Mouse (Mus musculus) limb, embryonic 15.5 days (tissue): ENCODE data around the gene Ppfibp1. TPM values are rescaled to one million over a fixed set of nuclear protein-coding genes. Genes with fewer than 3 reads are reported as not detected.
"Not testable (repeated sequence)": the region's sequence is repeated elsewhere in the genome, so short reads cannot be mapped to it uniquely, and the experiment has no call there.

Experiments
- ATAC-seq: fragments of 200-750 bp; cut with Nextera tagmentation; 2 replicates; pipeline ENCODE4 v1.8.0; 2017; ENCODE audit warnings: low read depth, moderate TSS enrichment; ENCODE audit not compliant: insufficient number of reproducible peaks, low FRiP score, low TSS enrichment
- H3K27ac ChIP-seq: fragments of 300-500 bp; sonication (generic); 2 replicates; pipeline ENCODE4 v1.5.1; 2015; ENCODE audit warnings: moderate library complexity, mild to moderate bottlenecking, inconsistent platforms
- H3K27me3 ChIP-seq: fragments of 300-500 bp; sonication (generic); 2 replicates; pipeline ENCODE4 v1.6.1; 2015; ENCODE audit warnings: inconsistent platforms
- H3K36me3 ChIP-seq: fragments of 300-500 bp; sonication (generic); 2 replicates; pipeline ENCODE4 v1.6.1; 2015; ENCODE audit warnings: inconsistent platforms
- H3K4me1 ChIP-seq: fragments of 300-500 bp; sonication (generic); 2 replicates; pipeline ENCODE4 v1.6.1; 2015; ENCODE audit warnings: inconsistent platforms
- H3K4me2 ChIP-seq: fragments of 300-500 bp; sonication (generic); 2 replicates; pipeline ENCODE4 v1.6.1; 2015; ENCODE audit warnings: mild to moderate bottlenecking, inconsistent platforms
- H3K4me3 ChIP-seq: fragments of 300-500 bp; sonication (generic); 2 replicates; pipeline ENCODE4 v1.5.1; 2015; ENCODE audit warnings: mild to moderate bottlenecking, inconsistent platforms
- H3K9ac ChIP-seq: fragments of 300-500 bp; sonication (generic); 2 replicates; pipeline ENCODE4 v1.6.1; 2015; ENCODE audit warnings: inconsistent platforms
- H3K9me3 ChIP-seq: fragments of 300-500 bp; sonication (generic); 2 replicates; pipeline ENCODE4 v1.6.1; 2016; ENCODE audit warnings: inconsistent platforms
- WGBS: fragments of 180-500 bp; shearing (Covaris S2); methylation state at CpG from one replicate; pipeline ENCODE4 v1.1.7; 2015; 5-methylcytosine and 5-hydroxymethylcytosine counted together
- polyA plus RNA-seq: library from polyadenylated mRNA; unstranded; fragments of >200 nt; fragmentation: Nextera tagmentation; extraction: Ambion mirVana; gene quantifications from 2 replicates; pipeline ENCODE4 v1.2.1, GENCODE M21; 2015

Ppfibp1 gene
- polyA plus RNA-seq, 1 experiment from 2014 or later = 63.5 TPM

- no peak overlapping the region for H3K27ac ChIP-seq
- no peak overlapping the region for H3K9ac ChIP-seq
- H3K27me3 ChIP-seq = no peaks in the 10 kb centered on the region
- no peak overlapping the region for H3K4me2 ChIP-seq
- no peaks in the 10 kb centered on the region for H3K4me1 ChIP-seq
- H3K4me3 ChIP-seq = no peak overlapping the region
- WGBS = 93% methylated on average over 2 of the region's 2 CpGs
- ATAC-seq = no peak
- H3K9me3 ChIP-seq = no peaks in the 10 kb centered on the region
- no peaks in the 10 kb centered on the region for H3K36me3 ChIP-seq
Observed at GRCm38 (mm10) chr6:146863154-146863553, 25.1 kb upstream of the Ppfibp1 start.

DNA sequence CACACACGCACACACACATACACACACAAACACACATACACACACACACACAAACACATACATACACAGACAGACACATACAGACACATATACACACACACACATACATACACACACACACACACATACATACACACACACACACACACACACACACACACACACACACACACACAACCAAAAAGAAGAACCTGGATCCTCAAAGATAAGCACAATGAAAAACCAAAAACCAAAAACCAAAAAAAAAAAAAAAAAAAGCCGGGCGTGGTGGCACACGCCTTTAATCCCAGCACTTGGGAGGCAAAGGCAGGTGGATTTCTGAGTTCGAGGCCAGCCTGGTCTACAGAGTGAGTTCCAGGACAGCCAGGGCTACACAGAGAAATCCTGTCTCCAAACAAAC is 23.9 kb upstream of the Ppfibp1 start:
- H3K4me1 ChIP-seq, H3K4me2 ChIP-seq, H3K9me3 ChIP-seq, H3K27ac ChIP-seq, H3K27me3 ChIP-seq, ATAC-seq, H3K36me3 ChIP-seq, H3K4me3 ChIP-seq, H3K9ac ChIP-seq: not testable (repeated sequence)
- WGBS = 81% methylated on average over 2 of the region's 5 CpGs

DNA sequence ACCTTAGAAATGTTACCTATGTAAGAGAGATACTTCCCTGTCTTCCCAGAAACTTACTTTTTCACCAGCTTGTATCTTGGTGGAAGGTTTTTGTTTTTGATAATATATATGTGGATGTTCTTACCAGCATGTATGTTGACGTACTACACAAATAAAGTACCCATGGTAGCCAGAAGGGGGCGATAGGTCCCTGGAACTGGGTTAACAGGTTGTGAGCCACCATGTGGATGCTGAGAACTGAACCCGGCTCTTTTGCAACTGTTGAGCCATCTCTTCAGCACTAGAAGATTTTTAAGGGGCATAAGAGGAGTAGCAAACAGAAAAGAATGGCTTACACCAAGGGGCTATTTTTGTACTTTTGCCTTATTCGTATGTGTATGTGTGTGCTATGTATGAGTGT is 22.6 kb upstream of the Ppfibp1 start:
- Histone ChIP-seq H3K9me3 (no peaks in the 10 kb centered on the region), H3K4me1 (no peaks in the 10 kb centered on the region), H3K4me2 (no peak overlapping the region), H3K9ac (no peak overlapping the region), H3K4me3 (no peak overlapping the region), H3K36me3 (no peaks in the 10 kb centered on the region), H3K27me3 (no peaks in the 10 kb centered on the region), H3K27ac (no peak overlapping the region)
- no peak for ATAC-seq
- WGBS = 85% methylated on average over 4 of the region's 4 CpGs

- H3K4me3 ChIP-seq = no peak overlapping the region
- H3K4me2 ChIP-seq = no peak overlapping the region
- no peak overlapping the region for H3K9ac ChIP-seq
- H3K27ac ChIP-seq = no peak overlapping the region
- no peaks in the 10 kb centered on the region for H3K9me3 ChIP-seq
- no peak for ATAC-seq
- no peaks in the 10 kb centered on the region for H3K36me3 ChIP-seq
- H3K27me3 ChIP-seq = no peaks in the 10 kb centered on the region
- 91% methylated on average over 4 of the region's 4 CpGs for WGBS
- no peaks in the 10 kb centered on the region for H3K4me1 ChIP-seq
Observed at GRCm38 (mm10) chr6:146871975-146872374, 16.3 kb upstream of the Ppfibp1 start.

GRCm38 (mm10) chr6:146874415-146874814 is 13.9 kb upstream of the Ppfibp1 start:
- H3K4me3 ChIP-seq = no peak overlapping the region
- H3K4me1 ChIP-seq = 0 out of 2 replicates have a peak, but pooled peaks cover 5% of the 10 kb centered on the region
- H3K9ac ChIP-seq = no peak overlapping the region
- no peak overlapping the region for H3K4me2 ChIP-seq
- 72% methylated on average over 6 of the region's 6 CpGs for WGBS
- no peaks in the 10 kb centered on the region for H3K27me3 ChIP-seq
- no peak for ATAC-seq
- H3K27ac ChIP-seq = no peak overlapping the region
- H3K9me3 ChIP-seq = no peaks in the 10 kb centered on the region
- no peaks in the 10 kb centered on the region for H3K36me3 ChIP-seq

- no peak overlapping the region for H3K4me2 ChIP-seq
- H3K27me3 ChIP-seq = no peaks in the 10 kb centered on the region
- H3K9ac ChIP-seq = no peak overlapping the region
- 84% methylated on average over 2 of the region's 2 CpGs for WGBS
- no peak overlapping the region for H3K27ac ChIP-seq
- ATAC-seq = no peak
- no peak overlapping the region for H3K4me3 ChIP-seq
- H3K9me3 ChIP-seq = no peaks in the 10 kb centered on the region
- H3K36me3 ChIP-seq = no peaks in the 10 kb centered on the region
- H3K4me1 ChIP-seq = 0 out of 2 replicates have a peak, but pooled peaks cover 5% of the 10 kb centered on the region
Observed at GRCm38 (mm10) chr6:146876820-146877219, 11.5 kb upstream of the Ppfibp1 start.

DNA sequence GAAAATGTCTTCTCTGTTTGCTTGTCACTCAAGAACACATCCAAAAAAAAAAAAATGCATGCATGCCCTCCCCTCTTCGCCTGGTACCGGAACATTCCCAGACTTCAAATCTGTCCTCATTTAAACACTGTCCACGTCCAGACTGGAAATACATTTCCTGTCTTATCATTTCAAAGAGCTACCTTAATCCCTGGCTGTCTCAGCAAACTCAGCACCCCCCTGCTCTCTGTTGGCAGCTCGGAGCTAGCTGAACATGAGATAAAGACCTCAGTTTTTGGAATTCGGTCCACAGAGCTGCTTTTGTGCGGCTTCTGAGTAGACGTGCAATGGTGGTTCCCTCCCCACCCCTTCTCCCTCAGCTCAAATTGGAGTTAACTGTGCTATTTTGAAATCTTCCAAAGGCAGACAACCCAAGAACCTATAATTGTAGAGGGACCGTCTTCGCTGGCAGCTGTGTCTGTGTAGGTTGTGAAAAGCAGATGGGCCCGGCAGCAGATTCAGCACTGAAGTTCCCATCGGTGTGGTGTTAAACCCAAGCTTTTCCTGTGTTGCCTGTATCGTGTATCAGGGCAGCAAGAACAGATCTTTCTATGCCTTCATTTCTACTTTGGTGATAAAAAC is 10.8 kb upstream of the Ppfibp1 start:
- H3K36me3 ChIP-seq = no peaks in the 10 kb centered on the region
- 83% methylated on average over 12 of the region's 12 CpGs for WGBS
- no peaks in the 10 kb centered on the region for H3K9me3 ChIP-seq
- no peaks in the 10 kb centered on the region for H3K27me3 ChIP-seq
- no peak overlapping the region for H3K27ac ChIP-seq
- H3K4me1 ChIP-seq = 0 out of 2 replicates have a peak, but pooled peaks cover 5% of the 10 kb centered on the region
- ATAC-seq = no peak
- no peak overlapping the region for H3K9ac ChIP-seq
- H3K4me3 ChIP-seq = no peak overlapping the region
- H3K4me2 ChIP-seq = no peak overlapping the region

DNA sequence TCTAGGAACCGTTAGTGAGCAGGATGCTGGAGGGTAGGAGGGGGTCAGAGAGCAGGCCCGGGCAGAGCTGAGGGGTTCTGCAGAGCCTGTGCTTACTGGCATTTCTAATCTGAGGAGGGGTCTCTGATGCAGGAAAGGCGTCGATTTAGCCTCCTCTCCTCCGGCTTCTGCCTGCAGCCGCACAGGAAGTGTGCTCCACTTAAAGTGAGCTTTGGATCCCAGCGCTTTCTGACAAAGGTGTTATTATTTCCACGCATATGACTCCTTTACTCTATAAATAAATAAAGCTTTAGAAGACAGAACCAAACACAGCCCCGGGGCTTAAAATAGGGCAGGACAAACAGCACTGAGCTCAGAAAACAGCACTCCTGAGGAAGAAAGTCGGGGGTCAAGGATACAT is 9.4 kb upstream of the Ppfibp1 start:
- no peaks in the 10 kb centered on the region for H3K9me3 ChIP-seq
- WGBS = 42% methylated on average over 10 of the region's 10 CpGs
- no peaks in the 10 kb centered on the region for H3K27me3 ChIP-seq
- no peak for ATAC-seq
- H3K36me3 ChIP-seq = no peaks in the 10 kb centered on the region
- H3K9ac ChIP-seq = no peak overlapping the region
- H3K27ac ChIP-seq = no peak overlapping the region
- H3K4me3 ChIP-seq = no peak overlapping the region
- no peak overlapping the region for H3K4me2 ChIP-seq
- H3K4me1 ChIP-seq = 0 out of 2 replicates have a peak, but pooled peaks cover 5% of the 10 kb centered on the region

- Histone ChIP-seq H3K9me3 (no peaks in the 10 kb centered on the region), H3K4me1 (0 out of 2 replicates have a peak, but pooled peaks cover 5% of the 10 kb centered on the region), H3K4me3 (no peak overlapping the region), H3K9ac (no peak overlapping the region), H3K36me3 (no peaks in the 10 kb centered on the region), H3K27me3 (no peaks in the 10 kb centered on the region), H3K4me2 (no peak overlapping the region), H3K27ac (no peak overlapping the region)
- WGBS = 80% methylated on average over 9 of the region's 9 CpGs
- no peak for ATAC-seq
Observed at GRCm38 (mm10) chr6:146879856-146880255, 8.4 kb upstream of the Ppfibp1 start.

DNA sequence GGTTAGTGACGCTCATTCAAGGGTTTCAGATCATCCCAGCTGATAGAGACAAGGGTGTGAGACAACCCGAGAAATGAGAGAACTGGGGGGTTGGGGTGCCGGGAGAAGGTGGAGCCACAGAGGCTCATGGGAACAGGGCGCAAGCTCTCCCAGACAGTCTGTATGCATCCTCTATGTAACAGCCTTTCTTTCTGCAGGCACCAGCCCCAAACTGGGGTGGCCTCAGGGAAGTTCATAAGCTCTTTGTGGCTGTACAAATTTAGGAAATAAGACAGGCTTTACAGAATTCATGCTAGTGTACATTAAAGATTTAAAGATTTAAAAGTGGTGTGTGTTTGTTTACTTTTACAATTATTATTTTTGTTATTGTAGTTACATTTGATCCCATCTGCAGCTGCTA is 8.0 kb upstream of the Ppfibp1 start:
- WGBS = 88% methylated on average over 4 of the region's 4 CpGs
- H3K27ac ChIP-seq = no peak overlapping the region

GRCm38 (mm10) chr6:146881896-146882770 is 6.2 kb upstream of the Ppfibp1 start:
- Histone ChIP-seq H3K27ac (no peak overlapping the region), H3K27me3 (no peaks in the 10 kb centered on the region), H3K9ac (no peak overlapping the region), H3K4me3 (no peak overlapping the region), H3K4me2 (no peak overlapping the region), H3K4me1 (peaks cover 5% of the 10 kb centered on the region; the same call in 1 of the 2 replicates), H3K36me3 (no peaks in the 10 kb centered on the region), H3K9me3 (no peaks in the 10 kb centered on the region)
- 48% methylated on average over 13 of the region's 13 CpGs for WGBS
- no peak for ATAC-seq

More for the DNA sequence above, 8.0 kb upstream of the Ppfibp1 start:
- Histone ChIP-seq H3K36me3 (no peaks in the 10 kb centered on the region), H3K4me1 (0 out of 2 replicates have a peak, but pooled peaks cover 5% of the 10 kb centered on the region), H3K9ac (no peak overlapping the region), H3K4me3 (no peak overlapping the region), H3K4me2 (no peak overlapping the region), H3K27me3 (no peaks in the 10 kb centered on the region), H3K9me3 (no peaks in the 10 kb centered on the region)
- ATAC-seq = no peak

DNA sequence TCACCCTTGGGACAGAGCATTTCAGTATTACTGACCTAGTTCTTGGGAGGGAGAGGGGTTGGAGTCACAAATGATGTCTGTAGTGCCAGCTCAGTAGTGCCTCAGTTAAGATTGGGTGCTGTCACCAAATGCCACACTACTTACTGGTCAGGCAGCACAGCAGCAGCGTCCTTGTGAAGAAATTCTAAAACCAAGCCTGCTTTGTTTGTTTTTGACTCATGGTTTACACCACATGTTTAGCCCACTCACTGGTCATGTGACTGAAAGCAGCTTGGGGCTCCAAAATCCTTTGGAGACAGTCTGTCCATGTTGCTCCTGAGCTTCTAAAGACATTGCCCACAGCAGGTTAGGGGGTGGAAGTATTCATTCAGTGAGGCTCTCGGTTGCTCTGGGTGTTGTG is 4.9 kb upstream of the Ppfibp1 start:
- 56% methylated on average over 2 of the region's 2 CpGs for WGBS
- H3K9ac ChIP-seq = no peak overlapping the region
- no peaks in the 10 kb centered on the region for H3K9me3 ChIP-seq
- H3K27me3 ChIP-seq = no peaks in the 10 kb centered on the region
- no peak overlapping the region for H3K4me3 ChIP-seq
- H3K27ac ChIP-seq = no peak overlapping the region
- peaks cover 5% of the 10 kb centered on the region; the same call in 1 of the 2 replicates for H3K4me1 ChIP-seq
- no peak overlapping the region for H3K4me2 ChIP-seq
- no peak for ATAC-seq
- H3K36me3 ChIP-seq = no peaks in the 10 kb centered on the region
